Comparison of ENCODE assay signal across 16 mouse cellular contexts in the genomic region with DNA sequence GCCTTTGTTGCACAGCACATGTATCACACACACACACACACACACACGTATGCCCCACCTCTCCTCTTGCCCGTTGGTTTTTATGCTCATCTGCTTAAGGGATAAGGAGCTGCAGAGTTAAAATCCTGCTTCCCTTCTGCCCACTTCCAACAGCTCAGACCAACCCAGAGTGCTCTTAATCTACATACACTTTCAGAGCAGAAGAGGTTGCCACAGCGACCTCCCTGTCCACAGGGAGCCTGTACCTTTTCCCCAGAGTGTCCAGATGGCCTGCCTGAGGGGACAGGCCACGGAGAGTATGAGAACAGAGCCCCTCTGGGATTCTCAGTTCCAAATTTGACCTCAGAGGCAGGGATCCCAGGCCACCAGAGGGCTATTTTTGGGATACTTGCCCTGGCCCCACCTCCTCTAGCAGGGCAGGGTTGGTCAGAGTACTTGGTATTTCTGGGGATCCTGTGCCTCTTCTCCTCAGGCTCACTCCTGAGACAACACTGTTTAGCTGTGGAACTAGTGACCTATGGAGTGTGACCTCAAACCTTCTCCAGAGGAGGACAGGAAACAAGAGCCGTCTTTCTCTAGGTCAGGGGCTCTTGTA. TPM values are rescaled to one million over a fixed set of nuclear protein-coding genes. Genes with fewer than 3 reads are reported as not detected.
DNase-seq lines count a peak whose midpoint lies in the region; ATAC-seq lines count a peak whose summit lies in the region.
"Had no signal": no experiment of that assay in that cellular context is flagged by ENCODE, and none has a peak within 500 bp of the region (broad histone marks: within the 10 kb centered on the region; RNA-seq: fewer than 3 reads in every experiment).

No protein-coding gene starts in this region.

- H3K27ac ChIP-seq in hindbrain, embryonic 10.5 days: peak overlapping the region; percentile 73
- no peak overlapping the region for H3K27ac ChIP-seq in hindbrain, embryonic 14.5 days
- H3K27ac ChIP-seq in neural tube, embryonic 13.5 days (replicated peaks): no peak overlapping the region
- peak overlapping the region; percentile 27 to 31 for H3K27ac ChIP-seq in heart, embryonic 14.5 days (replicated peaks in 1 of 2; ENCODE audit: control insufficient read depth in 1 of 2, insufficient read depth in 1 of 2, low read depth in 2 of 2, low read length in 2 of 2)
- H3K27ac ChIP-seq: neural tube, embryonic 12.5 days; stomach, postnatal 0 days had no signal

- no peak for ATAC-seq in hindbrain, embryonic 14.5 days (ENCODE audit: low FRiP score)
- 0 out of 2 replicates have a peak, but pooled peaks have one; percentile 27 for ATAC-seq in neural tube, embryonic 13.5 days (ENCODE audit: low read depth)
- no peak for ATAC-seq in heart, embryonic 14.5 days (ENCODE audit: insufficient number of reproducible peaks, insufficient read depth, low FRiP score, low read depth)
- ATAC-seq: inflammation-experienced regulatory T-cells, adult 6 months had no signal

- 0 out of 2 replicates have a peak, but pooled peaks cover 5% of the 10 kb centered on the region for H3K9me3 ChIP-seq in hindbrain, embryonic 10.5 days
- no peaks in the 10 kb centered on the region for H3K9me3 ChIP-seq in hindbrain, embryonic 14.5 days (ENCODE audit: control insufficient read depth, low read length)
- H3K9me3 ChIP-seq in neural tube, embryonic 13.5 days: no peaks in the 10 kb centered on the region
- no peaks in the 10 kb centered on the region for H3K9me3 ChIP-seq in heart, embryonic 14.5 days (ENCODE audit: control insufficient read depth, low read length)
- H3K9me3 ChIP-seq: neural tube, embryonic 12.5 days had no signal

- no peak overlapping the region for H3K4me2 ChIP-seq in hindbrain, embryonic 14.5 days (replicated peaks)
- no peak overlapping the region for H3K4me2 ChIP-seq in neural tube, embryonic 13.5 days
- H3K4me2 ChIP-seq in heart, embryonic 14.5 days (ENCODE audit: low read length): no peak overlapping the region
- H3K4me2 ChIP-seq: neural tube, embryonic 12.5 days had no signal

- 29% methylated on average over 5 of the region's 5 CpGs for WGBS in hindbrain, embryonic 10.5 days
- 33% methylated on average over 5 of the region's 5 CpGs for WGBS in hindbrain, embryonic 14.5 days
- 30% methylated on average over 5 of the region's 5 CpGs for WGBS in neural tube, embryonic 13.5 days
- WGBS in heart, embryonic 14.5 days: 18% methylated on average over 5 of the region's 5 CpGs

- H3K4me1 ChIP-seq in hindbrain, embryonic 10.5 days (replicated peaks): peaks cover 57% of the 10 kb centered on the region
- H3K4me1 ChIP-seq in hindbrain, embryonic 14.5 days (replicated peaks; ENCODE audit: control insufficient read depth, insufficient read depth, low read length): 0 out of 2 replicates have a peak, but pooled peaks cover 6% of the 10 kb centered on the region
- H3K4me1 ChIP-seq in neural tube, embryonic 13.5 days (replicated peaks): peaks cover 13% of the 10 kb centered on the region
- peaks cover 17 to 18% of the 10 kb centered on the region in 2 experiments for H3K4me1 ChIP-seq in heart, embryonic 14.5 days (ENCODE audit: control insufficient read depth in 2 of 2, insufficient read depth in 2 of 2, low read length in 2 of 2)

- H3K9ac ChIP-seq in hindbrain, embryonic 14.5 days: no peak overlapping the region
- H3K9ac ChIP-seq in neural tube, embryonic 13.5 days: 0 out of 2 replicates have a peak overlapping the region, but pooled peaks have one; percentile 12
- H3K9ac ChIP-seq in heart, embryonic 14.5 days (ENCODE audit: low read length): 0 out of 2 replicates have a peak overlapping the region, but pooled peaks have one; percentile 13
- H3K9ac ChIP-seq: neural tube, embryonic 12.5 days had no signal

- peak; percentile 32 for DNase-seq in hindbrain, embryonic 10.5 days (ENCODE audit: low spot score)
- DNase-seq in hindbrain, embryonic 14.5 days (ENCODE audit: low spot score): no peak
- DNase-seq in neural tube, embryonic 10.5 days (ENCODE audit: extremely low spot score, low spot score): no peak
- peak; percentile 50 for DNase-seq in skeletal muscle tissue, adult 2 months (ENCODE audit: low read depth, low spot score)
- no peak for DNase-seq in kidney, postnatal 14 days
- no peak for DNase-seq in thymus, postnatal 14 days
- DNase-seq: cerebellum, postnatal 10 days; right cerebral cortex, postnatal 14 days had no signal

- H3K36me3 ChIP-seq in hindbrain, embryonic 10.5 days: no peaks in the 10 kb centered on the region
- no peaks in the 10 kb centered on the region for H3K36me3 ChIP-seq in hindbrain, embryonic 14.5 days (replicated peaks; ENCODE audit: control insufficient read depth, insufficient read depth)
- H3K36me3 ChIP-seq in neural tube, embryonic 13.5 days: no peaks in the 10 kb centered on the region
- no peaks in the 10 kb centered on the region for H3K36me3 ChIP-seq in heart, embryonic 14.5 days (ENCODE audit: control insufficient read depth, insufficient read depth, low read length)
- H3K36me3 ChIP-seq: neural tube, embryonic 12.5 days had no signal

- H3K4me3 ChIP-seq in hindbrain, embryonic 10.5 days: no peak overlapping the region
- H3K4me3 ChIP-seq in hindbrain, embryonic 14.5 days (replicated peaks; ENCODE audit: low read length): no peak overlapping the region
- no peak overlapping the region for H3K4me3 ChIP-seq in neural tube, embryonic 13.5 days
- H3K4me3 ChIP-seq in heart, embryonic 14.5 days (ENCODE audit: control insufficient read depth in 1 of 2, insufficient read depth in 1 of 2, low read depth in 1 of 2, low read length in 2 of 2): no peak overlapping the region
- H3K4me3 ChIP-seq: megakaryocyte, embryonic 14.5 days; neural tube, embryonic 12.5 days had no signal

- H3K27me3 ChIP-seq in hindbrain, embryonic 10.5 days (ENCODE audit: insufficient read depth, poor library complexity, severe bottlenecking): no peaks in the 10 kb centered on the region; the same call in 1 of the 2 replicates
- no peaks in the 10 kb centered on the region for H3K27me3 ChIP-seq in hindbrain, embryonic 14.5 days (ENCODE audit: control insufficient read depth, insufficient read depth, low read length)
- no peaks in the 10 kb centered on the region for H3K27me3 ChIP-seq in neural tube, embryonic 13.5 days
- H3K27me3 ChIP-seq in heart, embryonic 14.5 days (ENCODE audit: control insufficient read depth, insufficient read depth, low read length): no peaks in the 10 kb centered on the region
- H3K27me3 ChIP-seq: CH12.LX; neural tube, embryonic 12.5 days had no signal

RNA-seq across cellular contexts. Expression of a gene that starts 39.2 kb away (rescaled TPM):
- not detected in 2 replicates for polyA plus RNA-seq in hindbrain, embryonic 10.5 days (2016; fragmentation: Nextera tagmentation; extraction: Ambion mirVana)
- polyA plus RNA-seq in hindbrain, embryonic 14.5 days (2014; fragmentation: Nextera tagmentation; extraction: Ambion mirVana): not detected in 2 replicates
- polyA plus RNA-seq in neural tube, embryonic 13.5 days (2015; fragmentation: Nextera tagmentation; extraction: Ambion mirVana): not detected in 2 replicates
- not detected in 2 replicates for polyA plus RNA-seq in heart, embryonic 14.5 days (2014; fragmentation: Nextera tagmentation; extraction: Ambion mirVana)
- polyA plus RNA-seq: limb, embryonic 11.5 days; neural tube, embryonic 12.5 days; stomach, postnatal 0 days had no signal

RNA-seq across cellular contexts. Expression of a gene that starts 47.6 kb away (rescaled TPM):
- polyA plus RNA-seq in hindbrain, embryonic 10.5 days (2016; fragmentation: Nextera tagmentation; extraction: Ambion mirVana): 0.20 and 0.44 TPM in 2 replicates
- 0.23 and 0.47 TPM in 2 replicates for polyA plus RNA-seq in hindbrain, embryonic 14.5 days (2014; fragmentation: Nextera tagmentation; extraction: Ambion mirVana)
- 0.17 TPM in 1 of 2 replicates, not detected in the other for polyA plus RNA-seq in neural tube, embryonic 13.5 days (2015; fragmentation: Nextera tagmentation; extraction: Ambion mirVana)
- polyA plus RNA-seq in heart, embryonic 14.5 days (2014; fragmentation: Nextera tagmentation; extraction: Ambion mirVana): 1.1 and 1.4 TPM in 2 replicates
- polyA plus RNA-seq: inflammation-experienced regulatory T-cells, adult 6 months had no signal

Comparison
In these comparisons a context has a peak if more than half of its experiments do, and no peak if none do; other contexts are left out.
1. DNase-seq: peak in hindbrain, embryonic 10.5 days (single experiment) and skeletal muscle tissue, adult 2 months (single experiment); none in hindbrain, embryonic 14.5 days (single experiment), neural tube, embryonic 10.5 days (single experiment), kidney, postnatal 14 days (single experiment) and thymus, postnatal 14 days (single experiment).
2. H3K27ac ChIP-seq: peak in hindbrain, embryonic 10.5 days (single experiment) and heart, embryonic 14.5 days (2 of 2); none in hindbrain, embryonic 14.5 days (single experiment) and neural tube, embryonic 13.5 days (single experiment).